Comparison of ENCODE assay signal across 16 mouse cellular contexts in genomic region chr13:38971047-38971446, GRCm38 (mm10).
"Had no signal": no experiment of that assay in that cellular context is flagged by ENCODE, and none has a peak within 500 bp of the region (broad histone marks: within the 10 kb centered on the region; RNA-seq: fewer than 3 reads in every experiment).

No protein-coding gene starts in this region.

- H3K4me3 ChIP-seq: neural tube, embryonic 13.5 days; neural tube, embryonic 15.5 days; stomach, embryonic 15.5 days had no signal

- H3K9ac ChIP-seq: neural tube, embryonic 13.5 days; neural tube, embryonic 15.5 days; stomach, embryonic 15.5 days had no signal

- DNase-seq: retina, postnatal 1 day; right cerebral cortex, adult 18-20 months; right cerebral cortex, postnatal 14 days; right cerebral cortex, postnatal 25 days; right cerebral cortex, postnatal 4 days; spleen, adult 18-20 months; thymus, adult 18-20 months; thymus, adult 2 months; thymus, postnatal 14 days; thymus, postnatal 25 days; thymus, postnatal 36 days; thymus, postnatal 4 days had no signal

- H3K9me3 ChIP-seq: neural tube, embryonic 13.5 days; neural tube, embryonic 15.5 days; stomach, embryonic 15.5 days had no signal

- H3K36me3 ChIP-seq: neural tube, embryonic 13.5 days; neural tube, embryonic 15.5 days; stomach, embryonic 15.5 days had no signal

- H3K27ac ChIP-seq: neural tube, embryonic 13.5 days; neural tube, embryonic 15.5 days; stomach, embryonic 15.5 days; stomach, postnatal 0 days had no signal

- H3K27me3 ChIP-seq: neural tube, embryonic 13.5 days; neural tube, embryonic 15.5 days; stomach, embryonic 15.5 days had no signal

- H3K4me2 ChIP-seq: neural tube, embryonic 13.5 days; neural tube, embryonic 15.5 days; stomach, embryonic 15.5 days had no signal

- H3K4me1 ChIP-seq: neural tube, embryonic 13.5 days; neural tube, embryonic 15.5 days; stomach, embryonic 15.5 days had no signal
